Mouse (Mus musculus) lung, postnatal 0 days (tissue): Measurements from ENCODE around the gene Arhgef16. TPM values are rescaled to one million over a fixed set of nuclear protein-coding genes. Genes with fewer than 3 reads are reported as not detected.

Source experiments
- ATAC-seq: fragments of 200-750 bp; cut with Nextera tagmentation; 2 replicates; pipeline ENCODE4 v1.8.0; 2017; ENCODE audit warnings: moderate library complexity
- DNase-seq: peaks from one replicate; pipeline ENCODE4 v3.0.0-alpha.2; 2016; ENCODE audit warnings: low spot score
- H3K27ac ChIP-seq: fragments of 300-500 bp; sonication (generic); 2 replicates; pipeline ENCODE4 v1.5.1; 2014; ENCODE audit warnings: antibody characterized with exemption, mild to moderate bottlenecking, low read length, mixed read lengths
- H3K27me3 ChIP-seq: fragments of 300-500 bp; sonication (generic); replicated peaks from 2 replicates; pipeline ENCODE4 v1.6.1; 2014; ENCODE audit warnings: low read length, mixed read lengths; ENCODE audit not compliant: insufficient read depth
- H3K36me3 ChIP-seq: fragments of 300-500 bp; sonication (generic); 2 replicates; pipeline ENCODE4 v1.6.1; 2014; ENCODE audit warnings: low read length, mixed read lengths; ENCODE audit not compliant: insufficient read depth
- H3K4me1 ChIP-seq: fragments of 300-500 bp; sonication (generic); 2 replicates; pipeline ENCODE4 v1.6.1; 2014; ENCODE audit warnings: antibody characterized with exemption, low read depth, low read length, mixed read lengths; ENCODE audit not compliant: insufficient read depth
- H3K4me2 ChIP-seq: fragments of 300-500 bp; sonication (generic); replicated peaks from 2 replicates; pipeline ENCODE4 v1.6.1; 2014; ENCODE audit warnings: low read depth, mild to moderate bottlenecking, low read length, moderate library complexity, mixed read lengths
- H3K4me3 ChIP-seq: fragments of 300-500 bp; sonication (generic); 2 replicates; pipeline ENCODE4 v1.5.1; 2014; ENCODE audit warnings: low read depth, low read length
- H3K9ac ChIP-seq: fragments of 300-500 bp; sonication (generic); replicated peaks from 2 replicates; pipeline ENCODE4 v1.6.1; 2014; ENCODE audit warnings: low read depth, mild to moderate bottlenecking
- H3K9me3 ChIP-seq: fragments of 300-500 bp; sonication (generic); 2 replicates; pipeline ENCODE4 v1.6.1; 2016; ENCODE audit warnings: low read length, mixed read lengths
- CTCF ChIP-seq: IDR thresholded peaks from 2 replicates; pipeline ENCODE4 v1.5.1; 2016; ENCODE audit warnings: antibody characterized with exemption, mild to moderate bottlenecking
- EP300 ChIP-seq: IDR thresholded peaks from 2 replicates; pipeline ENCODE4 v1.6.1; 2016; ENCODE audit warnings: antibody characterized with exemption, mild to moderate bottlenecking, control low read depth
- WGBS: fragments of 180-500 bp; shearing (Covaris S2); extraction: QIAGEN DNeasy Blood & Tissue Kit; methylation state at CpG from one replicate; pipeline ENCODE4 v1.1.7; 2014; 5-methylcytosine and 5-hydroxymethylcytosine counted together
- polyA plus RNA-seq: library from polyadenylated mRNA; unstranded; fragments of >200 nt; fragmentation: Nextera tagmentation; extraction: Ambion mirVana; gene quantifications from 2 replicates; pipeline ENCODE4 v1.2.1, GENCODE M21; 2015

The Arhgef16 gene
- polyA plus RNA-seq, 1 experiment from 2014 or later: 15.9 TPM

- no peaks in the 10 kb centered on the region for H3K36me3 ChIP-seq
- DNase-seq (peak; percentile 75), ATAC-seq (no peak)
- 0 out of 2 replicates have a peak, but pooled peaks cover 5% of the 10 kb centered on the region for H3K4me1 ChIP-seq
- H3K27me3 ChIP-seq: no peaks in the 10 kb centered on the region
- TF ChIP-seq CTCF: peak; percentile 86
- no peak for TF ChIP-seq EP300
- H3K4me3 ChIP-seq: no peak overlapping the region
- 56% methylated on average over 3 of the region's 3 CpGs for WGBS
- no peak overlapping the region for H3K9ac ChIP-seq
- H3K9me3 ChIP-seq: no peaks in the 10 kb centered on the region
- no peak overlapping the region for H3K4me2 ChIP-seq
- no peak overlapping the region for H3K27ac ChIP-seq
These were observed 28.5 kb downstream of the Arhgef16 start for GRCm38 (mm10) chr4:154273000-154273399.

- Histone ChIP-seq H3K4me3 (no peak overlapping the region), H3K9me3 (no peaks in the 10 kb centered on the region), H3K9ac (no peak overlapping the region), H3K4me1 (0 out of 2 replicates have a peak, but pooled peaks cover 5% of the 10 kb centered on the region), H3K27ac (0 out of 2 replicates have a peak overlapping the region, but pooled peaks have one; percentile 9), H3K27me3 (no peaks in the 10 kb centered on the region), H3K36me3 (no peaks in the 10 kb centered on the region), H3K4me2 (no peak overlapping the region)
- DNase-seq (peak; percentile 51), ATAC-seq (peak; percentile 79)
- 31% methylated on average over 10 of the region's 10 CpGs for WGBS
- TF ChIP-seq EP300 (no peak), CTCF (peak; percentile 21)
These were observed 32.0 kb downstream of the Arhgef16 start for GRCm38 (mm10) chr4:154269520-154269919.

GRCm38 (mm10) chr4:154267511-154267910 lies 34.0 kb downstream of the Arhgef16 start:
- Histone ChIP-seq H3K27me3 (no peaks in the 10 kb centered on the region), H3K4me3 (no peak overlapping the region), H3K4me1 (0 out of 2 replicates have a peak, but pooled peaks cover 5% of the 10 kb centered on the region), H3K36me3 (no peaks in the 10 kb centered on the region), H3K9me3 (no peaks in the 10 kb centered on the region), H3K9ac (no peak overlapping the region), H3K27ac (no peak overlapping the region), H3K4me2 (no peak overlapping the region)
- TF ChIP-seq CTCF (no peak), EP300 (no peak)
- ATAC-seq: no peak
- WGBS: 76% methylated on average over 6 of the region's 6 CpGs
- no peak for DNase-seq

- Histone ChIP-seq H3K4me1 (no peaks in the 10 kb centered on the region), H3K4me3 (no peak overlapping the region), H3K27me3 (no peaks in the 10 kb centered on the region), H3K27ac (no peak overlapping the region), H3K9ac (no peak overlapping the region), H3K36me3 (no peaks in the 10 kb centered on the region), H3K4me2 (no peak overlapping the region), H3K9me3 (no peaks in the 10 kb centered on the region)
- DNase-seq: no peak
- WGBS: 33% methylated on average over 4 of the region's 4 CpGs
- TF ChIP-seq EP300: no peak
- TF ChIP-seq CTCF: no peak
- ATAC-seq: no peak
These were observed 39.4 kb downstream of the Arhgef16 start for GRCm38 (mm10) chr4:154262071-154262470.

- H3K4me3 ChIP-seq: no peak overlapping the region
- DNase-seq (no peak), ATAC-seq (no peak)
- no peak overlapping the region for H3K9ac ChIP-seq
- no peaks in the 10 kb centered on the region for H3K36me3 ChIP-seq
- H3K27ac ChIP-seq: no peak overlapping the region
- no peaks in the 10 kb centered on the region for H3K9me3 ChIP-seq
- WGBS: 90% methylated on average over 5 of the region's 5 CpGs
- H3K27me3 ChIP-seq: no peaks in the 10 kb centered on the region
- H3K4me1 ChIP-seq: no peaks in the 10 kb centered on the region
- TF ChIP-seq EP300 (no peak), CTCF (no peak)
- H3K4me2 ChIP-seq: no peak overlapping the region
These were observed 40.7 kb downstream of the Arhgef16 start for GRCm38 (mm10) chr4:154260755-154261154.

GRCm38 (mm10) chr4:154252537-154253255 lies 48.8 kb downstream of the Arhgef16 start:
- no peak overlapping the region for H3K27ac ChIP-seq
- ATAC-seq: no peak
- 88% methylated on average over 20 of the region's 20 CpGs for WGBS
- H3K36me3 ChIP-seq: no peaks in the 10 kb centered on the region
- no peak overlapping the region for H3K4me2 ChIP-seq
- H3K9ac ChIP-seq: no peak overlapping the region
- no peak for TF ChIP-seq CTCF
- TF ChIP-seq EP300: no peak
- no peak overlapping the region for H3K4me3 ChIP-seq
- H3K9me3 ChIP-seq: no peaks in the 10 kb centered on the region
- no peaks in the 10 kb centered on the region for H3K4me1 ChIP-seq
- no peak for DNase-seq
- no peaks in the 10 kb centered on the region for H3K27me3 ChIP-seq
